Mouse (Mus musculus): ENCODE data around the gene Plekhh3. TPM values are rescaled to one million over a fixed set of nuclear protein-coding genes. Genes with fewer than 3 reads are reported as not detected.
"Not testable (repeated sequence)": the region's sequence is repeated elsewhere in the genome, so short reads cannot be mapped to it uniquely, and the experiment has no call there.

The Plekhh3 gene
- total RNA-seq, 2 experiments from 2014 or later: 13.2 to 14.3 TPM

GRCm38 (mm10) chr11:101127075-101127474, 44.1 kb downstream of the Plekhh3 start:
- no peak for DNase-seq (ENCODE audit: extremely low spot score in 1 of 2, low spot score in 1 of 2)

DNA sequence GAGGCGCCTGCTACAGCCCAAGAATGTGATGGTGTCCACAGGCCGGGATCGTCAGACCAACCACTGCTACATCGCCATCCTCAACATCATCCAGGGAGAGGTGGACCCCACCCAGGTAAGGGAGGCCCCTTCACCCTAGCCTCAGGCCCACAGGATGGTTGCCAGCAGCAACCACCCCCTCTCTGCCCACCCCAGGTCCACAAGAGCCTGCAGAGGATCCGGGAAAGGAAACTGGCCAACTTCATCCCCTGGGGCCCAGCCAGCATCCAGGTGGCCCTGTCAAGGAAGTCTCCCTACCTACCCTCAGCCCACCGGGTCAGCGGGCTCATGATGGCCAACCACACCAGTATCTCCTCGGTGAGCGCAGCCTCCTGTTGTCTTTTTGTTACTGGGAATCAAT, 46.1 kb downstream of the Plekhh3 start:
- not testable (repeated sequence) for DNase-seq (ENCODE audit: extremely low spot score in 1 of 2, low spot score in 1 of 2)

DNA sequence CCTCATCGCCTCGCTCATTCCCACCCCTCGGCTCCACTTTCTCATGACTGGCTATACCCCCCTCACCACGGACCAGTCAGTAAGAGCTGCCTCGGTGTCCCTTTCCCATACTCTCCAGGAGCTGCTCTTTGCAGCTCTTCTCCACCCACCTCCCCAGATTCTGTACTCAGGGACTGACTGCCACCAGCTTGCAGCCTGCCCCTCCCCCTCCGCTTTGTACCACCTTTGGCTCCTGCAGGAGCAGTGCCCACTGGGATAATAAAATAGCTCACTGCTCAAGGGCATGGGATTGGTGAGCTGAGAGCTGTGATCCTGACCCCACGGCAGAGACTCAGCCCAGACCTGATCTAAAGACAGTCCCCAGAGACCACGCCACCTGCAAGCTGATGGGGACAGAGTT, 46.7 kb downstream of the Plekhh3 start:
- DNase-seq (ENCODE audit: extremely low spot score in 1 of 2, low spot score in 1 of 2): not testable (repeated sequence)

- DNase-seq (ENCODE audit: extremely low spot score in 1 of 2, low spot score in 1 of 2): no peak
Observed at GRCm38 (mm10) chr11:101120545-101121188, 50.5 kb downstream of the Plekhh3 start.

DNA sequence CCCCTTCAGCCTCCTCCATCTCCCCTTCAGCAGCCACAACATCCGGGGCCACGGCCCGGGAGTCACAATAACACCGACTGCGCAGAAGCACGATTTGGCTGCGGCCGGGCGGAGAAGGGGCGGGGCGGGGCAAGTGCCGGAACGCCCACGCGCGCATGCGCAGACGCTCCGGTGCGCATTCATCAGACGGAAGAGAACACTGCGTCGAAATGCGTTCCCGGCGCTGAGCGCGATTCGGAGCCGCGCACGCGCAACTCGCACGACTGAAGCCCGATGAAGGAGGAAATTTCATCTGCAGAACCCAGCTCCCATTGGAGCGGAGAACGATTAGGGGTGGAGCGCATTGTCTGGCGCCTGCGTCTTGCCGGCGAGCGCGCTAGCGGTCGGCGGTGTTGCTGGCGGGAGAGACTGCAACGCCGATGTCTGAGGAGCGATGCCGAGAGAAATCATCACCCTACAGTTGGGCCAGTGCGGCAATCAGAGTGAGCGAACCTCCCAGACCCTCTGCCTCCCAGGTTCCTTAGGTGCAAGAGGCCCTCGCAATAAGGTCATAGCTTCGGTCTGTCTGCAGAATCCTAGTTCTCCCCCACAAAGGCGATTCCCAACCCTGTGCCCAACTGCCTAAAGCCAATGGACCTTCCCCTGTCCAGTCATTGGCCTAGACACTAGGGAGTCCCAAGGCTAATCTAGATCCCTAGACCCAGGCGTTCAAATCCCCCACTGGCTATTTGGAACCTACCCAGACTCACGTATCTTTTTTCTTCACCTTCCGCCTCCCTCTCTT, 51.2 kb downstream of the Plekhh3 start, which contains the start of the genes Retreg3 and Tubg1:
TSS of gene Retreg3 (minus strand) at position 133 of the 784 bp plus-strand sequence.
TSS of gene Tubg1 (plus strand) at position 178 of the 784 bp plus-strand sequence.
- peak; percentile 99 for DNase-seq (ENCODE audit: extremely low spot score in 1 of 2, low spot score in 1 of 2)

DNA sequence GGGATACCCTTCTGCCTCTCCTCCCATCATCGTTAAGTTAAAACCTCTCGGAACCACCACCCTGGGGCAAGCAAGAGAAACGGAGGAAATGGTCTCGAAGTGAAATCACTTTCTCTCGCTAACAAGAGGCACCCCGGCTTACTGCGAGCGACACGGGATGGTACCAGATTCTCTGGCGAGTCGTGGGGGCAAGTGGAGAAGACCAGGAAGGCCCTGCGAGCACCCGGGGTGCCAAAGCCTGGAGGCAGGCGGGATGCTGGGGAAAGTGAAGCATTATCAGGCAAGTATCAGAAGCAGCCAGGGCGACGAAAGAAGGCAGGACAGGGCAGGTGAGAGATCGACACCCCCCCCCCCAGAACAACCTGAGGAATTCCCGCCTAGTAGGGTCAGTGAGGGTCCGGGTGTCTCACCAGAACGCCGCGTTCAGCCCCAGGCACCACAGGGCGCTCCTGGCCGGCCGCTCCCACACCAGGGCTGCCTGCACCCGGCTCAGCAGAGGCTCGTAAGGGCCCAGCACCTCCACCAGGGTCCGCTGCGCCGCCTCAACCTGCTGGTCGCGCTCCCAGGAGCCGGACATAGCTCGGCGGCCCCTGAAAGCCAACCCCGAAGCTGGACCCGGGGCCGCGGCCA, 51.9 kb downstream of the Plekhh3 start:
- no peak for DNase-seq (ENCODE audit: extremely low spot score in 1 of 2, low spot score in 1 of 2)

- DNase-seq (ENCODE audit: extremely low spot score in 1 of 2, low spot score in 1 of 2): no peak
Observed at GRCm38 (mm10) chr11:101118105-101118504, 53.0 kb downstream of the Plekhh3 start.

DNA sequence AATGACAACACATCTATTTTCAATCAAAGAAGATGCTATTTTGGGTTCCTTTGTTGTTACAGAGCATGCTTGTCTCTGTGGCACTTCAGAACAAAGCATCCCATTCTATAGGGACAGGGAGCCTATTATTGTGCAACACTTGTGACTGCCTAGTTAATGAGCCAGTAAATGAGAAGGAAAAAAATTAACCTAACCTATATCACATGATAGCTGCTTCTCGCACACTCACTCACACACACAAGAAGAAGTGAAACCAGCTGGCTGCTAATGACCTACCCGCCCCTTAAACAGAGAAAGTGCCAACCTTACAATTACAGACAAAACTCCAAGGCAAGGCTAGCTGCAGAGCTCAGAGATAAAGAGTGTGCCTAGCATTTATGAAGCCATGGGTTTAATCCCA, 55.6 kb downstream of the Plekhh3 start:
- DNase-seq (ENCODE audit: extremely low spot score in 1 of 2, low spot score in 1 of 2): no peak

Small RNA genes within 50 kb of the gene (microRNA-seq; reads per million reads assigned to microRNA genes)
- 0 reads per million in 2 experiments for gene Gm27626

Other genes with a start within 250 kb of the Plekhh3 start
- 10 to 100 TPM; 32.9 to 34.4 TPM for gene Stat3, start 231.8 kb downstream of the Plekhh3 start, total RNA-seq (2021)
- gene Cavin1, start 200.5 kb downstream of the Plekhh3 start, total RNA-seq (2021): 10 to 100 TPM; 14.2 to 15.8 TPM
- 100 to 1,000 TPM; 446 to 454 TPM for gene Atp6v0a1, start 161.9 kb downstream of the Plekhh3 start, total RNA-seq (2021)
- 10 to 100 TPM in 1 of 2 experiments, 1 to 10 TPM in 1; 9.2 to 10.8 TPM for gene Naglu, start 101.3 kb downstream of the Plekhh3 start, total RNA-seq (2021)
- under 1 TPM; 0.63 to 0.94 TPM for gene Hsd17b1, start 92.9 kb downstream of the Plekhh3 start, total RNA-seq (2021)
- gene Coasy, start 88.8 kb downstream of the Plekhh3 start, total RNA-seq (2021): 10 to 100 TPM; 25.1 to 29.9 TPM
- gene Mlx, start 84.1 kb downstream of the Plekhh3 start, total RNA-seq (2021): 10 to 100 TPM; 45.1 to 45.6 TPM
- 1 to 10 TPM; 3.3 to 4.4 TPM for gene Psmc3ip, start 75.9 kb downstream of the Plekhh3 start, total RNA-seq (2021)
- 10 to 100 TPM; 57.3 to 62.6 TPM for gene Retreg3, start 51.5 kb downstream of the Plekhh3 start, total RNA-seq (2021)
- 10 to 100 TPM; 44.4 to 52.3 TPM for gene Tubg1, start 51.4 kb downstream of the Plekhh3 start, total RNA-seq (2021)
- gene Tubg2, start 15.4 kb downstream of the Plekhh3 start, total RNA-seq (2021): 10 to 100 TPM; 44.9 to 47.8 TPM
- gene Cntnap1, start 828 bp downstream of the Plekhh3 start, total RNA-seq (2021): 100 to 1,000 TPM; 158 to 169 TPM
- under 1 TPM; 0.21 to 0.25 TPM for gene Ccr10, start 4.1 kb upstream of the Plekhh3 start, total RNA-seq (2021)
- 10 to 100 TPM; 57.1 to 62.1 TPM for gene Ezh1, start 55.1 kb upstream of the Plekhh3 start, total RNA-seq (2021)
- gene Ramp2, start 74.7 kb upstream of the Plekhh3 start, total RNA-seq (2021): 10 to 100 TPM; 50.2 to 72.5 TPM
- gene Vps25, start 82.4 kb upstream of the Plekhh3 start, total RNA-seq (2021): 10 to 100 TPM; 70.0 to 75.2 TPM
- gene Wnk4, start 89.2 kb upstream of the Plekhh3 start, total RNA-seq (2021): 1 to 10 TPM; 6.2 to 7.7 TPM
- gene Cntd1, start 107.7 kb upstream of the Plekhh3 start, total RNA-seq (2021): under 1 TPM; 0.25 to 0.35 TPM
- gene Coa3, start 107.8 kb upstream of the Plekhh3 start, total RNA-seq (2021): 100 to 1,000 TPM in 1 of 2 experiments, 10 to 100 TPM in 1; 87.2 to 117 TPM
- gene Becn1, start 130.9 kb upstream of the Plekhh3 start, total RNA-seq (2021): 100 to 1,000 TPM; 204 to 230 TPM
- 100 to 1,000 TPM; 119 to 126 TPM for gene Psme3, start 144.9 kb upstream of the Plekhh3 start, total RNA-seq (2021)
- 1 to 10 TPM; 5.8 to 8.0 TPM for gene Aoc2, start 153.7 kb upstream of the Plekhh3 start, total RNA-seq (2021)
- under 1 TPM; 0.86 to 0.99 TPM for gene Aoc3, start 159.3 kb upstream of the Plekhh3 start, total RNA-seq (2021)
- not detected for gene G6pc, start 196.2 kb upstream of the Plekhh3 start, total RNA-seq (2021)
- 10 to 100 TPM; 43.9 to 48.9 TPM for gene Aarsd1, start 246.3 kb upstream of the Plekhh3 start, total RNA-seq (2021)